Mouse (Mus musculus) mouse trophoblast stem cell (cell line): ENCODE measurements around the gene Polr2l.
"Not testable (repeated sequence)": the region's sequence is repeated elsewhere in the genome, so short reads cannot be mapped to it uniquely, and the experiment has no call there.

Source experiments
- in situ Hi-C, 2 experiments: fragments of 300-500 bp; cut with MseI, MboI; formaldehyde crosslinking; loops; 2 replicates in 1 of 2; 3 replicates in 1 of 2; pipeline ENCODE4 v1.15.1; 2025

Polr2l gene

GRCm38 (mm10) chr7:141451928-141452327 lies 23.0 kb downstream of the Polr2l start:
- in situ Hi-C loops: no loop called here

- in situ Hi-C loops: no loop called here
Measured at GRCm38 (mm10) chr7:141447110-141447991, 27.6 kb downstream of the Polr2l start, which contains the start of gene Rplp2. TSS of gene Rplp2 (plus strand) at chr7:141447370.

GRCm38 (mm10) chr7:141446374-141446773 lies 28.6 kb downstream of the Polr2l start:
- in situ Hi-C loops: not testable (repeated sequence)

- in situ Hi-C loops: no loop called here
Measured at GRCm38 (mm10) chr7:141443828-141444237, 31.1 kb downstream of the Polr2l start, which contains the start of gene Pidd1. TSS of gene Pidd1 (minus strand) at chr7:141444025.

GRCm38 (mm10) chr7:141443081-141443821 lies 31.7 kb downstream of the Polr2l start:
- in situ Hi-C loops: no loop called here

GRCm38 (mm10) chr7:141442199-141442598 lies 32.7 kb downstream of the Polr2l start:
- in situ Hi-C loops: no loop called here

- in situ Hi-C loops: no loop called here
Measured at GRCm38 (mm10) chr7:141441460-141441859, 33.5 kb downstream of the Polr2l start.

GRCm38 (mm10) chr7:141440613-141441012 lies 34.3 kb downstream of the Polr2l start:
- in situ Hi-C loops: no loop called here

GRCm38 (mm10) chr7:141439811-141440210 lies 35.1 kb downstream of the Polr2l start:
- in situ Hi-C loops: no loop called here

GRCm38 (mm10) chr7:141439140-141439679 lies 35.7 kb downstream of the Polr2l start:
- in situ Hi-C loops: no loop called here

GRCm38 (mm10) chr7:141438201-141438968 lies 36.5 kb downstream of the Polr2l start:
- in situ Hi-C loops: no loop called here

- in situ Hi-C loops: no loop called here
Measured at GRCm38 (mm10) chr7:141437178-141438120, 37.5 kb downstream of the Polr2l start, which contains the start of gene Slc25a22. TSS of gene Slc25a22 (minus strand) at chr7:141437892.

GRCm38 (mm10) chr7:141436523-141436892 lies 38.4 kb downstream of the Polr2l start:
- in situ Hi-C loops: no loop called here

- in situ Hi-C loops: no loop called here
Measured at GRCm38 (mm10) chr7:141435856-141436522, 38.9 kb downstream of the Polr2l start.

GRCm38 (mm10) chr7:141435129-141435855 lies 39.6 kb downstream of the Polr2l start:
- in situ Hi-C loops: no loop called here

- in situ Hi-C loops: no loop called here
Measured at GRCm38 (mm10) chr7:141434464-141434863, 40.5 kb downstream of the Polr2l start.

GRCm38 (mm10) chr7:141433517-141434400 lies 41.2 kb downstream of the Polr2l start:
- in situ Hi-C loops: no loop called here
